Mouse (Mus musculus) adrenal gland, postnatal 25 days (tissue): Measurements from ENCODE around the gene Ruvbl1. TPM values are rescaled to one million over a fixed set of nuclear protein-coding genes. Genes with fewer than 3 reads are reported as not detected.

ENCODE experiments used
- DNase-seq: peaks from one replicate; pipeline ENCODE4 v3.0.0; 2021; ENCODE audit warnings: mixed read lengths
- long read RNA-seq: library from polyadenylated mRNA; stranded (forward); transcript quantifications from one replicate; pipeline ENCODE4 v2.0.0, GENCODE M21; 2021
- total RNA-seq: library from RNA; stranded (reverse); gene quantifications from 2 replicates; pipeline ENCODE4 v1.2.3, GENCODE M21; 2021

The Ruvbl1 gene
- total RNA-seq: 24.9 and 33.9 TPM in 2 replicates
- long read RNA-seq, transcript Ruvbl1-201 (11 exons, 1,675 nt): major isoform, 54 of 61 reads
- long read RNA-seq, partial matches to known transcripts: 5 of 61 reads
- long read RNA-seq, other reads (novel, unspliced or antisense): 2 of 61 reads

DNA sequence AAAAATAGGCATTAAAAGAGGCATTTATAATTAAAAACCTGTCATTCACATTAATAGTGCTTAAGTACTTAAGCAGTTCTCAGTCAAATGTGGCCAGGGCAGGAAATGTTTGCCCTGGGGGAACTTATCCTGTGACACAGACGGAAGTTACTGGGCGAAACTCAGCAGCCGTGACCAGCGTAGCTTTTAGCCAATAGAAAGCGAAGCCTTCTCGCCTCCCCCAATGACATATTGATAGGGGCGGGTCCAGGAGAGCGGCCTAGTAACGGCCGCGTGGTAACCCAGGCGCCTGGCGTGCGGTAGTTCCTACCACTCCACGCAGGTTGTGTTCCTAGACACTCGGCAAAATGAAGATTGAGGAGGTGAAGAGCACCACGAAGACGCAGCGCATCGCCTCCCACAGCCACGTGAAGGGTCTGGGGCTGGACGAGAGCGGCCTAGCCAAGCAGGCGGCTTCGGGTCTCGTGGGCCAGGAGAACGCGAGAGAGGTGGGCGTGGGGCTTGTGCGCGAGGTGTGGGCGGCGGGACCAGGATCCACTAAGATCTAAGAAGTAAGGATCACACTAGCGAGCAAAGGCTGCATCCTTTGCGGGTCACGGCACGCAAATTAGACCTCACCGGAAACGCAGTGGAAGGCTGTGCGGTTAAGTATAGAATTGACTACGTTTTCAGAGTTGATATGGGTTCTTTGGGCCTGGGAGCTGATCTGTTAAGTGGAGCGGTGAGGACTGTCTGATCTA lies at the start of gene Ruvbl1:
TSS of gene Ruvbl1 (plus strand) at position 229 of the 740 bp plus-strand sequence.
- peak; percentile 86 for DNase-seq

DNA sequence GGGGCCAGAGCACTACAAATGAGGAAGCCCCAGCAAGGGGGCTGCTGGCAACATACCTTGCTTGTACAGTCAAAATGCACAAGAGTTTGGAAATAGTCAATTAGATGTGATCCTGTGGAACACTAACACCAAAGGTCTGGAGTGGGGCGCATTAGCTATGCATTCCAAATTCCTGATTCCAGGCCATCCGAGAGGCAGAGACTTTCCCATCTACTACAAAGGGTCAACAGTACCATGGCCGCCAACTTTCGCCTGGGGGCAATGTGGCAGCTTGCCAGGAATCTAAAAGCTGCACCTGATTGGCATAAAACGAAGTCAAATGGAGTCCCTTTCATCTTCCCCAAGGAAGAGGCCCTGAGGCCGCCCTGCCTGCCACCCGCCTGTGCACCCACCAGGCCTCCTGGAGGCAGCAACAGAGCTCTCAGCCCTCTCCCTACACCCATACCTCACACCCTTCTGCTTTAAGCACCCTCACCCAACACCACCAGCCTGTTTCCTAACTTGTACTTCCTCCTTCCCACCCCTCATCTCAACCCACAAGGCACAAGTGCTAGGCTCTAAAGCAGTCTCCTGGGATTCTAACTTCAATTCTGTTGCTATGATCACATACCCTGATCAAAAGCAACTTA lies 49.0 kb upstream of the Ruvbl1 start:
- DNase-seq: no peak

- peak; percentile 9 for DNase-seq
These were observed 34.0 kb upstream of the Ruvbl1 start for GRCm38 (mm10) chr6:88431202-88431601.

GRCm38 (mm10) chr6:88435609-88436008 lies 29.6 kb upstream of the Ruvbl1 start:
- DNase-seq: no peak

GRCm38 (mm10) chr6:88439056-88439455 lies 26.2 kb upstream of the Ruvbl1 start:
- DNase-seq: no peak

DNA sequence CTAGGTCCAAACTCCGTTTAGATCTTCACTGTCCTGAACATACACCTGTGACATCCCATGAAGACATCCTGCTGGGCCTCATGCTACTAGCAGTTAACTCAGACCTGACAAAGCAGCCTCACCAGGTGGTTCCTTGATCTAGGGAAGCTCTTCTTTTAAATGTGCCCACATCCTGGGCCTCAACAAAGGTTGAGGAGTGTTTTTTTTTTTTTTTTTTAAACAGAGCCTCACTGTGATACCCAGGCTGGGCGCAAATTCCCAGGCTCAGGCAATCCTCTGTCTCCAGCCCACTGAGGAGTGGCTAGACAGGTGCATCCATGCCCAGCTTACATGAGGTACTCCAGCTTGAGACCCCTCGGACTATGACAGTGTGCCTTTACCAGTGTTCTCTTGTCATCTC lies 22.7 kb upstream of the Ruvbl1 start:
- DNase-seq: no peak

DNA sequence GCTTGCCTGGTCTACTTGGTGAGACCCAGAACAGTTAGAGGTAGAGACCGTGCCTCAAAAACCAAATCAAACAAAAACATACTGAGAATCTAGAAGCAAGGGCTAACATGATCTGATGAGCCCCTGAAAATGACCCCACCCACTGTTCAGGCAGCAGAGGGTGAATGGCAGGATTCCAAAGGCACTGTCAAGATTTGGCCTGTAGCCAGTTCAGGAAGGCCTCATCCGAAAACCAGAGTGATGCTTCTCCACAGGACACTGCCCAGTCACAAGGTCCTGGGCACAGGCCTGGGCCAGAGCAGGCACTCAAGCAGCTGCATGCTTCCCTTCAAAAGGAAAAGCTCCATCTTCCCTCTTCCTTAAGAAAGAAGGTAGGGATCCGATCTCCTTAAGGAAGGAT lies 21.8 kb upstream of the Ruvbl1 start:
- no peak for DNase-seq

DNA sequence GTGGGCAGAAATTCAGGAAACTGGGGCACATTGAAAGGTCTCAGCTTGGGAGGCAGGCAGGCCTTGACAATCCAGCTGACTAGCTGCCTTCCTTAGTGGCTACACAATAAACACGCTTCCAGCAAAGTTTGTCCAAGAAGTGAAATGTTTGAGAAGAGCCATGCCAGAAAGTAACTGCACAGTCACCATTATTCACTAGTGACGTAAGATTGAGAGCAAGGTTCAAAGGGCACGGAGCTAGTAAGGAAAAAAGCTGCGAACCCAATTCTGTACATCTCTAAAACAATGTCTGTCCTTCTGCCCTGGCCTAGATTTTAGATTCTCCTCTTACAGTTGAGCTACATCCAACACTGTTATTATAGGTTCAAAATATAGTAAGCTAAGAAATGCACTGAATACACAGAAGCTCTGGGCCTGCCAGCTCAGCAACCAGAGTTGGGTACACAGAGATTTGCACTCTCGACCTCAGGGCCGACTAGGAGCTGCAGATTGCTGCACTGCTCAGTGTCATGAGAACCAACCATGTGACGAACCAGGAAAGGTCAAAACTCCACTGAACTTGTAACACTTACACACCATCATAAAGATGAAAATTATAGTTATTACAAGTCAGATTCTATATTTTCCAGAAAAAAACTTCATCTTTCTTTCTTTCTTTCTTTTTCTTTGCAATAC lies 21.0 kb upstream of the Ruvbl1 start:
- DNase-seq: no peak

- DNase-seq: no peak
These were observed 19.5 kb upstream of the Ruvbl1 start for GRCm38 (mm10) chr6:88445661-88446060.

GRCm38 (mm10) chr6:88446063-88447002 lies 18.9 kb upstream of the Ruvbl1 start, which contains the start of gene Eefsec:
Eefsec (minus strand) TSS chr6:88446539.
- peak; percentile 87 for DNase-seq

DNA sequence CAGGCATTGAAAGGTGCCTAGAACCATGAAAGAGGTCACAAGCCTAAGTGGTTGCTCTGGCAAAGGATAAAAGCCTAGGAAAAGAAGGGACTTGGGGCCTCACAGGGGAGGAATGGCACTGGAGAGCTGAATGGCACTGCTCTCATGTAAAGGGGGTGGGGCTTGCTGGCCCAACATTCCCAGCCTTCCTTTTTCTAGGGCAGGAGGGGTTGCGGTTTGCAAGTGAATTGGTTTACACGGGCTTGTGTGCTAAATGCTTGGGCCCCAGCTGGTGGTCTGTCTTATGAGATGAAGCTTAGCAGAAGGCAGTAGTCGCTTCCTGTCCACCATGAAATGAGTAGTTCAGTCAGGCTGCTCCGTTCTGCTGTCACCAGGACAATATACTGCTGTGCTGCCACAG lies 17.8 kb upstream of the Ruvbl1 start:
- DNase-seq: no peak

GRCm38 (mm10) chr6:88454545-88454944 lies 10.7 kb upstream of the Ruvbl1 start:
- no peak for DNase-seq

DNA sequence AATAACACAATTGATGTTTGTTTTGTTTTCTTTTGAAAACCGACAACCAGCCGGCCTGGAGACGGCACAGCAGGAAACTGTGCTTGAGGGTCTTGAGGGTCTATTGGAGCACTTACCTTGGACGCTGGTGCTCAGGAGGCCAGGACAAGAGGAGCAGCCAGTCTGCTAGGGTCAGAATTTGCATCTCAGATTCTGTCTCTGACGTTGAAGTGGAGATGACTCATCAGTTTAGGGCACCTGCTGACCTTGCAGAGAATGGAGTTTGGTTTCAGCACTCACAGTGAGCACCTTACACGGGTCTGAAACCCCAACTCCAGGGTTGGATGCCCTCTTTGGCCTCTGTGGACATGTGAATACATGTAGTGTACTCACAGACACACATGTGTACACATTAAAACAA lies 4.7 kb downstream of the Ruvbl1 start:
- DNase-seq: no peak

- no peak for DNase-seq
These were observed 15.2 kb downstream of the Ruvbl1 start for GRCm38 (mm10) chr6:88480421-88480820.

GRCm38 (mm10) chr6:88483111-88483510 lies 17.9 kb downstream of the Ruvbl1 start:
- peak; percentile 19 for DNase-seq

DNA sequence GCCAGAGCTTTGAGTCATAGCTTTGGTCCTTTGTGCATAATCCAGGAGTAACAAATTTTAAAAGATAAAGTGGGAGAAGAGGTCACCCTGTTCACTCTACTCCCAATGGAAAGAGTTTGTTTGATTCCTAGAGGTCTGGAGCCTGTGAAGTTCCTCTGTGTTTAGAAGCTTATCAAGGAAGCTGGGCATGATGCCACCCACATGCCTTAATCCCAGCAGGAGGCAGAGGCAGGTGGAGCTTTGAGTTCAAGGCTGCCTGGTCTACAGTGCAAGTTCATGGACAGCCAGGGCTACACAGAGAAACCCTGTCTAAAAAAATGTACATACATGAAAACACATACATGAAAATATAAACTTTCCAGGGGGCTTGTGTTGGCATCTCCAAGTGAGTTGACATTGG lies 18.7 kb downstream of the Ruvbl1 start:
- DNase-seq: no peak

DNA sequence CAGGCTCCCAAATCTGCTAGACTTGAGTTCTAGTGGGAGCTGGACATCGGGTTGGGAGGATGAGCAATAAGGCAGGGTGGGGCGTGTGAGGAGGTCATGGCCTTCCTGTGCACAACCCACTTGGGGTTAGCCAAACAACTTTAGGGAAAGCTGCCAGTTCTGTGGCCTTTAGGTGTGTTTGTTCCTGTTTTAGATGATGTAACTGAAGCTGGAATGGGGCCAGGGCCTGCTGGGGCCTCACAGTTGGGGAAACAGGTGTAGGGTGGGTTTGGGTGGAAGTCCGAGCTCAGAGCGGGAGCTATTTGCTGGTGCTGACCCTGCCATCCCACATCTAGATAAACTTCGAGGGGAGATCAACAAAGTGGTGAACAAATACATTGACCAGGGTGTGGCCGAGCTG lies 20.2 kb downstream of the Ruvbl1 start:
- DNase-seq: peak; percentile 16

GRCm38 (mm10) chr6:88486893-88487292 lies 21.7 kb downstream of the Ruvbl1 start:
- peak; percentile 69 for DNase-seq

GRCm38 (mm10) chr6:88489026-88489425 lies 23.8 kb downstream of the Ruvbl1 start:
- DNase-seq: no peak

DNA sequence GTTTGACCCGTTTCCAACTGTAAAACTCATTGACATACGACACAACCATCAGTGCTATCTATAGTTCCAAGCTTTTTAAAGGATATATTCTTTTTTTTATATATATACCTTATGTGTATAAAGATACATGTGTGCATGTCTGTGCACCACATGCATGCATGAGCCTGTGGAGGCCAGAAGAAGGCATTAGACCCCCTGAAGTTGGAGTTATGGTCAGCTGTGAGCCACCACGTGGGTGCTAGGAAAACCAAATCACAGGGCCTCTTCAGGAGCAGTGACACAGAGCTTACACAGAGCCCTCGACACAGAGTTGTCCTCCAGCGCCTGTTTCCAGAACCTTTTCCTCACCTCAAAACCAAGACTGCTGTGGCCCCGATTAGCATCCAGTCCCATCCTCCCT lies 24.6 kb downstream of the Ruvbl1 start:
- DNase-seq: no peak

DNA sequence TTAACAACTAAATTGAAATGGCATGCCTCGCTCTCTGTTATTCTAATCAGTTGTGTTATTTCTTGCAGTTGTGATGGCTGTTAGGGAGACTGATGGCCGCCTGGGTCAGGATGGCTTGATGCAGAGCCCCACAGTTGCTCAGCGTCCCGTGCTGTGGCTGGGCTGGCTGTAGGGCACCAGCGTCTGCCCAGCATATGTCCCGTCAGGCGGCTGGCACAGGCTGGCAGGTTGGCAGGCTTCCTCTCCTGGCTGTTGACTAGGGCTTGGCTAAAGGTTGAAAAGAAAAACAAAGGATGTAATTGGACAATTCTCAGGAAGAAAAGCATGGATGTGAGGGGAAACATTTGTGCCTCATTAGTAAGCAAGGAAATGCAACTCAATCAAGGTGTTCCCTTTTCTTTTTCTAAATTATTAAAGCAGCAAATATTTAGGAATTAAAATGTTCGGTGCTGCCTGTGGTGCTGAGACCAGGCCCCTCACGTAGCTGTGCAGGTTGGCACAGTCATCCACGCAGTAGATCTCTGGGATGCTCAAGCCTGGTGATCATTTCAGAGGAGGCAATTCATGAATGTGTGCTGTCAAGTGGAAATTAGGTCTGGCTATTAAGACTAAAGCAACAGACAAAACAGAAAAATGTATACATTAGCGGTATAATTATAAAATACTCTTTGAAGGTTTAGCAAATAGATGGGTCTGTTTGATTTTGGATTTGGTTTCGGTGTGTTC lies 25.6 kb downstream of the Ruvbl1 start:
- DNase-seq: peak; percentile 40
